Mouse (Mus musculus): Measurements from ENCODE around the gene Olfr9.
"Not testable (repeated sequence)": the region's sequence is repeated elsewhere in the genome, so short reads cannot be mapped to it uniquely, and the experiment has no call there.

- not testable (repeated sequence) for TF ChIP-seq CTCF (IDR thresholded peaks at IDR 0.05; ENCODE audit: low read depth, low read length); POLR2A (IDR thresholded peaks at IDR 0.05; ENCODE audit: extremely low read depth, insufficient read depth, low read length)
These were observed 1.1 kb downstream of the Olfr9 start for GRCm38 (mm10) chr10:128990129-128990850.

Data from liver, adult 2 months (tissue).